Mouse (Mus musculus) telencephalon, adult 2 months (tissue): ENCODE data around the gene Asphd2.

Source experiments
- DNase-seq: peaks from one replicate; pipeline ENCODE4 v3.0.0-alpha.2; 2011; ENCODE audit warnings: low read depth, low spot score

The Asphd2 gene

DNA sequence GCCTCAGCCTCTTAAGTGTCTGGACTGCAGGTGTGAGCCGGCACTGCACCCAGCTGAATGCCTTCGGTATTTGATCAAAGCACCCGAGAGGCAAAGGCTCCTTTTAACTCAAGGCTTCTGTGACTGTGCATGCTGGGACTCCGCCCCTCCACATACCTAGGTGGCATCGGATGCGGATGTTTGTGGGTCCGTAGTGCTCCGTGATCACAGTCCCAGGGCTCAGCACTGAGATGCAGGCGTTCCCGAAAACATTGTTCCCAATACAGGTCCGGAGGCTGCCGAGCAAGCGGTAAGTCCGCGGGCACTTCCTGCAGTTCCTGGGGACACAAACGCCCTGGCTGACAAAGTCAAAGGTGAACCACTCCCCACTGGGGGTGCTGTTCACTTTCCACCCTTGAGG is 3.7 kb downstream of the Asphd2 start:
- no peak for DNase-seq

DNA sequence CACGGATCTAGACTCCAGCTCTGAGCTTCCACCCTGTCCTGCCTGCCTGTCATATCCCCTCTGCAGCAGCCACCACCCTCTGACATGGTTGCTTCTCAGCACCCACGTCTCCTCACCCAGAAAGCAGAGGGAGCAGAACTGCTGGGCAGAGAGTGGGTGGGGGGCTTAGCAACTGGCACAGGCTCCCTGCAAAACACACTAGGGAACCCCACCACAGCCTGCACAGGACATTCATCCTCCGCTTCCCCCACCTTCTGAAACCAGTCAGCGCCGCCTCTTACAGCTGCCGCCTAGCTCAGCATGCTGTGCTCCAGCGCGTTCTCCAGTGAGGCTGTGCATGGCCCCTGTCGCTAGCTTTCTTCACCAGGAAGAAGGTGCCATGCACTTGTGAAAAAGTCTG is 5.3 kb downstream of the Asphd2 start:
- DNase-seq: no peak

DNA sequence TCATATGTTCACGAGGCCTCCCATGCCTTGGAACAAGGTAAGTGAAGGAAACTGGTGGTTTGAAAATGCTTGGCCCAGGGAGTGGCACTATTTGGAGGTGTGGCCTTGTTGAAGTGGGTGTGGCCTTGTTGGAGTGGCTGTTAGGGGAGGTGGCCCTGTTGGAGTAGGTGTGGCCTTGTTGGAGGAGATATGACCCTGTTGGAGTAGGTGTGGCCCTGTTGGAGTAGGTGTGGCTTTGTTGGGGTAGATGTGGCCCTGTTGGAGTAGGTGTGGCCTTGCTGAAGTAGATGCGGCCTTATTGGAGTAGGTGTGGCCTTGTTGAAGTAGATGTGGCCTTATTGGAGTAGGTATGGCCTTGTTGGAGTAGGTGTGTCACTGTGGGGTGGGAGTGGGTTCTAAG is 8.7 kb downstream of the Asphd2 start:
- DNase-seq: no peak

DNA sequence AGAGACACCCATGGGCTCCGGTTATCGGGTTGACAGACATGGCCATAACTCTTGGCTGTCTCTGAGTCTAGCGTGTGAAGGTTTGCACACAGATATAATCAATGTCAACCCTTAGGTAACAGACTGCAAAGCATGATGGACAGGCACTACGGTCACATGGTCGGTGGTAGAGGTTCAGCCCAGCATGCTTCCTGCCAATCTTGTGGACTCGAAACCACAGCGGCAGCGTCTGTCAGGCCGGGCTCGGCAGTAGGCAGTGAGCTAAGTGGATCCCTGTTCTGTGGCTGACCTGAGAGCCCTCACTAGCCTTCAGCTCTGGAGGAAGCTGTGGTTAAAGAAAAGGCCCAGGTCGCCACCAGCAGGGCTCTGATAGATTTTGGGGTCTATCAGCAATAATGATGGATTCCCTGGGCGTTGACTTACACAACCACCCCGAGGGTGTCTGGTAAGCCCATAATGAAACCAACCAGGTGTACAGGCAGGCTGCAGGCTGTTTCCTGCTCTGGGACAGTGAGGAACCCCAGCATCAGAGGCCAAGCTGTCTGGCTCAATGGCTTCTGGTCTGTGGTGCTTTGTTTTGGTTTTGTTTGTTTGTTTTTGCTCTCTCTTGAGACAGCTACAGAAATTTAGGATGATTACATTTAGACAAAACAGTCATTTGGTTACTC is 9.7 kb downstream of the Asphd2 start:
- DNase-seq: no peak

DNA sequence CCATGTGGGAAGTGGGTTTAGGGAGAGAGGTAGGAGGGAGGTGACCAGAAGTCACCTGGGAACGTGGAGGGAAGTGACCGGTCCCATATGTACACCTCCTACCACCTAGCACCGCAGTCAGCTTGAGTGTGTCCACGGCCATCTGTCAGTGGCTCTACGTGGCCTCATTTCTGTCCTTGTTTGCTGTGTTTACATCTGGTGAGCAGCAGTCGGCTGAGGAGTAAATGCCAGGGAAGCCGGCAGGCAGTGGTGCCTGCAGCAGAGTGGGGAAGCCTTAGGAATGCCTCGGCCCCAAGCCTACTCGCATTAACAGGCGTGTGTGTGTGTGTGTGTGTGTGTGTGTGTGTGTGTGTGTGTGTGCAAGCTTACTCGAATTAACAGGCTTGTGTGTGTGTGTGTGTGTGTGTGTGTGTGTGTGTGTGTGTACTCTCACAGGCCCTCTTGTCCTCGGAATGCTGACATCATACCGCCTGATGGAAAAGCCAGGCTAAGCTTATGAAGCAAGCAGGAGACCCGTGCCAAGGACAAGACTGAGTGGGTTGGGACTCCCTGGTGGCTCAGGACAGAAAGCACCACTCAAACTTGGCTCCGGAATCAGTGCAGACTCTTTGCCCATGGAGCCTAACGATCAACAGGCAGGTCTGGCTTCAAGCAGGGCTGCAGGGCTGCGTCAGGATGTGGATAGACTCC is 11.9 kb downstream of the Asphd2 start:
- no peak for DNase-seq

DNA sequence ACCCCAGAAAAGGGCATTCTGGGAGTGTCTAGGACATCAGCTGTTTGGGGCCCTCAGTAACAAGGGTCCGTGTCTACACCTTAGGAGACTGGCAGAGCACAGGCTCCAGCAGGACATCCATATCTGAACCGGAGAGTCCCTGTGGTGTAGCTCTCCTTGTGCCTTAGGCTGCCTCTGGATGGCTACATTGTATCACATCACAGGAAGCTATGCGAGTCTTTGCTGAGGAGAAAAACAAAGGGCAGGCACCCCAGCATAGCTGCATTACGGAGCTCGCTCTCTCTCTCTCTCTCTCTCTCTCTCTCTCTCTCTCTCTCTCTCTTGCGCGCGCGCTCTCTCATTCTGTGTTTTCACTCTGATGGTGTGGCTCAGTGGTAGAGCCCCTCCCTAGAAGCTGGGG is 12.6 kb downstream of the Asphd2 start:
- no peak for DNase-seq

DNA sequence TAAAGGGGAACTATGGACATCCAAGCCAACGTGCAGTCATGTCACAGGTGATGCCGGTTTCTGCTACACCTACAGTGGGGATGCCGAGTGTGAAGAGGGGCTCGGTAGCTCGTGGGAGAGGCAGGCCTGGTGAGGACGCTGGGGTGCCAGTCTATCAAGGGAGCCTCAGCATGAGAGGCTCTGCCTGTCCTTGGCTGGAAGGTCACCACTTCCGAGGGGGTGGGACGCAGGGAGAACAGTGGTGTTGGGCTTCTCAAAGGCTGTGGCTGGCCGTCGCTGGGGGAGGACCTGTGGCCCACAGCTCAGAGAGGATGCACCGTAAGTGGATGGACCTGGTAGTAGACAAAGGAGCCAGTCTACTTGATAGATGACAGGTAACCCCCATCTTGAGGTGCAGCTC is 13.5 kb downstream of the Asphd2 start:
- no peak for DNase-seq

DNA sequence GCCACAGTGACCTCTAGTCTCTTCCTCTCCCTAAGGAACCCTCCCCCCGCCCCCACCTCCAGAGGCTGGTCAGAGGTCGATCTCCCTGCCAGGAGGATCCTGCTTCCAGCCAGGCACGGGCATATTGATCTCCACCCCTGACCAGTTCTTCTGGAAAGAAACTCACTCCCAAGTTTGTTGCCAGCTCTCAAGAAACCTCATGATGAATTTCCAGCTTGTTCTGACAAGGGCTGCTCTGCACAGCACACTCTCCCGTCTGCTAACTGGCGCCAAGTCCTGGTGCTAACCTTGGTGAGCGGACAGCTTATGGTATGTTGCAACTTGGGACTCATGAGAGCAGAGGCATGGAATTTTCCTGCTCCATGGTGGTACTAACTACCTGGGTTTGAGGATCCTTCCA is 15.9 kb downstream of the Asphd2 start:
- DNase-seq: no peak

DNA sequence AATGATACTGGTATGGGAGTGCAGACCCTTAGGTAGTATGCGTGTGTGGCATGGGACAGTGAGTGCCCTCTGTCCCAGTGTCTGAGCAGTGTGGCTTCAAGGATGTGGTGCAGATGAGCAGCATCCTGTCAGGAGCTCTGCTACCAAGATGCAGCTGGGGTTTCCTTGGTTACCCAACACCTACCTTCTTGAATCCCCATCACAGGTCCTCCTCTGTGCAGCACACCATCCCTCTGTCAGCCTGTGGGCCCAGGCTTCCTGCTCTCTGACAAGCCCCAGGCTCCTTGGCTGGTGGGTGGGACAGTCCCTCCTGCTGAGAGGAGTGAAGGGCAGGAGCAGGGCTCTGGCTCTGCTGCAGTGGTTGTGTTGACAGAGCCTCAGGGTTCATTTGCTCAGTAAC is 17.3 kb downstream of the Asphd2 start:
- no peak for DNase-seq

DNA sequence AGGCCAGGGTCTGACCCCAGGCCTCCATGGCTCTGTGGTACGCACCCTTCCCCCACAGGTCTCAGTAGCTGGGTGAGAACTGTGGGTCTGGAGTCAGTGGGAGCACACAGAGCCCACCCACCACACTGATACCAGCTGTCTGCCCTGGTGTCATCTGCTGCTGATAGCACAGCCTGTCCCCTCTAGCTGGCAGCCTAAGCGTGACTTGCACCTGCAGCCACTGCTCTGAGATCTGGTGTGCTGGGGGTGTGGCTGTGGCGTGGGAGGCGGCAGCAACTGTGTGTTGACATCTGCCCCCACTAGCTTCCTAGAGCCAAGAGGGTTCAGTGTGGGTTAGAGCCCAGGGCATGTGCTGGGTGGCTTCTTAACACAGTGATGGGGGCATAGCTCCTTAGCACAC is 18.6 kb downstream of the Asphd2 start:
- DNase-seq: no peak

DNA sequence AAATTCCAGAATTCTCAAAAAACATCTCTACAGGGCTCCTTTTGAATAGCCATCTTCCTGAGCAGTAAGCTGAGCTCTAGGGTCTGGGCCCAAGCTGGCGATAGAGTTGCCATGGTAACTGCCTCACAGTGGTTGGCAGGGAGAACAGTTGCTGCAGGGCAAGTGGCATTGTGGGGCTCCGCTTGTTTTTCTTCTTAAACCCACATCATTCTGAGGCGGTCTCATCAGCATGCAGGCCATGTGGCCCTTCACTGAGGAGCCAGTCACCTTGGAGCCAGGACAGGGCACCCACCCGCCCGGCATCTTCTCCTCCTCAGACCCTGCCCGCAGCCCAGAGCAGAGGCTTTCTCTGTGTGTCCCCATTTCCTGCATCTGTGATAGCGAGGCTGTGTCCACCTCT is 22.7 kb downstream of the Asphd2 start:
- DNase-seq: peak; percentile 81

DNA sequence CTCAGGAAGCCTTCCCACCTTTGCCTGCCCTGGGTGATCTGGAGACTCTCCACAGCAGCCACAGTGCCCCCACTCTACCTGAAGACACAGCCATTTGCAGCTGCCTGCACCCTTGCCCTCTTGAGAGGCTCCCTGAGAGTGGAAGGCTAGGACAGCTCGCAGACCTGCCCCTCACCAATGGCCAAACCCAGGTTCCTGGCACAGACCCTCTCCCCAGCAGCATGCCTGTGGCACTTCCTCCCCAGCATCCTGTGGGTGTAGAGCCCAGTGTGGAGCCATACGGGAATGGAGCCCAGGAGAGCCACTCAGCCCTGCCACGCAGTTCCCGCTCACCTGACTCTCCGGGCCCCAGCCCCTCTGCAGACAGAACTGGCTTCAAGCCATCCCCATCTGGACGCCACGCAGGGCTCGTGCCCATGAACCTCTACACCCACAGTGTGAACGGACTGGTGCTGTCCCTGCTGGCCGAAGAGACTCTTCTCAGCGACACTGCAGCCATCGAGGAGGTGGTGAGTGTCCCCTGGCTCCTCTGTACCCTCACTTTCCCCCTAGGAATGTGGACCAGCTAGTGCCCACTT is 24.3 kb downstream of the Asphd2 start:
- DNase-seq: no peak

DNA sequence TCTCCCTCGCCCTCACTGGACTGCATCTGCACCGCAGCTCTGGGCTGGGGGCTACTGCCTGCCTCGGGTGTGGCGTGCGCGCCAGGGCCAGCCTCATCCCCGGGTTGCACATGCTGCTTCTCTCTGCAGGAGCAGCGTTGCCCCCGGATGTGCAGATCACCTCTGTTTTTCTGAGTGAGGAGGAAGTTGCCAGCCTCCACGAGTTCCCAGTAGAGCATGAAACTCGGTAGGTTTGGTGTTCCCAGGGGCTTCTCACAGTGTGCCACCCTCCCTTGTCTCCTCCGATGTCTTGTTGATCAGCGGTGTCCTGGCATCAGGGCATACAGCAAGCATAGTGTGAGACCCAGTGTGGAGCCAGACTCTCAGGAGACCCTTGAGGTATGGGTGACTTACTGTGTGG is 25.3 kb downstream of the Asphd2 start:
- no peak for DNase-seq

DNA sequence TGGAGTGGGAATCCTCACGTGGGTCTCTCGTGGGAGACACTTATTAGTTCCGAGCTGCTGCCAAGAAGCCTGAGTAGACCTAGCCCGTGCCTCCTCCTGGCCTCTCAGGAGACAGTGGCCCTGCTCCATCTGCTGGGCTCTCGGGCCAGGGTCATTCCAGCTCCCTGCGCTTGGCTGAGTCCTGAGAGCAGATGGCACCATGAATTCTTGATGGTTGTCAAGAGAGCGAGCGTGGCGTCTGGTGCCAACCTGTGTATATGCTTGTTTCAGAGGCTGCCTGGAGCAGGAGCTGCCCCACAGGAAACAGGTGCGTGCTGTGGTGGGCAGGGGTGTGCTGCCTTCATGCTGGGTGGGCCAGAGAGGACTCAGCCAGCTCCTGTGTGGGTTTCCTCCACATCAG is 26.0 kb downstream of the Asphd2 start:
- DNase-seq: no peak

DNA sequence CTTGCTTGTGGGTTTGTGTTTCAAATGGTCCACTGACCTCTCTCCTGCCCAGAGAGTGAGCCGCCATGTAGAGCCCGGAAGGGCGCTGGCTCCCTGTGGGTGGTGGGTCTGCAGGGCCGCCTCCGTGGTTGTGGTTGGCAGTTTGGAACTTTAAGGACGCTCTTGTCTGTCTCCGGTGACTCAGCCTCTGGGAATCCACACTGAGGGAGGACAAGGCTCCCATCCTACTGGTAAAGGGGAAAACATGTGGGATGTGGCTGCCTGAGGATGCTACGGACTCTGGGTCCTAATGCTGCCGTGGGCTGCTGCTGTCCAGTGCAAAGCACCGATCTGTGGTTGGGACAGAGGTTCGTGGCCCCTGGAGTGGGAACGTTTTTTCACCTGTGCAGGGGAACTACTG is 26.7 kb downstream of the Asphd2 start:
- no peak for DNase-seq

DNA sequence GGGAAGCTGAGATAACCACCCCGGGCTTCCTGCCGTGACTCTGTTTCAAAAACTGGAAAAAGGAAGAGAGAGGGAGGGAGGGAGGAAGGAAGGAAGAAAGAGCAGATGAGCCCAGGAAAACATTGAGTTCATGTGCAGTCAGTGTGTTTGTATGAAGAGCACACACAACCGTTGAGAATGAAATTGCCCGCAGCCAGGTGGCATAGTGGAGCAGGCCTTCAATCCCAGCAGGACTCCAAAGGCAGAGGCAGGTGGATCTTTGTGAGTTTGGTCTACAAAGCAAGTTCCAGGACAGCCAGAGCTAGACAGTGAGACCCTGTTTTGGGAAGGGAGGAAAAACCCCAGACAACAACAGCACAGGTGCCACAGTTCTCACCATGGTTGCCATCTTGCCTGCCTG is 27.3 kb downstream of the Asphd2 start:
- no peak for DNase-seq

DNA sequence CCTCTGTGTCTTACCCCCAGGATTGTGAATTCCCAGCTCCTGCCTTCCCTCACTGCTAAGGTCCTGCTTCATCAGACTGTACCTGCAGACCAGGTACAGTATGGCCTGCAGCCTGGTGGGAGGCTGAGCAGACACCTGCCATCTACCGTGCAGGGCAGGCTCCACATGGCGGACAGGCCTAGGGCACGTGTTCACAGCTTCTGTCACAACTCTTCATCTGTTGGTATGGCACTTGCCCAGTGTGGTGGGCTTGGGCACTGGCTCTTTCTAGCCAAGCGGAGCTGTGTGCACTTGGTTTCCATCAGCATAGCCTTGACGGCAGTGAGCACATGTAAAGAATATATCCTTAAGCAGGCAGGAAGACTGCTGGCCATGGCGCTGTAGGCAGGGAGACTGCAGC is 27.8 kb downstream of the Asphd2 start:
- no peak for DNase-seq

DNA sequence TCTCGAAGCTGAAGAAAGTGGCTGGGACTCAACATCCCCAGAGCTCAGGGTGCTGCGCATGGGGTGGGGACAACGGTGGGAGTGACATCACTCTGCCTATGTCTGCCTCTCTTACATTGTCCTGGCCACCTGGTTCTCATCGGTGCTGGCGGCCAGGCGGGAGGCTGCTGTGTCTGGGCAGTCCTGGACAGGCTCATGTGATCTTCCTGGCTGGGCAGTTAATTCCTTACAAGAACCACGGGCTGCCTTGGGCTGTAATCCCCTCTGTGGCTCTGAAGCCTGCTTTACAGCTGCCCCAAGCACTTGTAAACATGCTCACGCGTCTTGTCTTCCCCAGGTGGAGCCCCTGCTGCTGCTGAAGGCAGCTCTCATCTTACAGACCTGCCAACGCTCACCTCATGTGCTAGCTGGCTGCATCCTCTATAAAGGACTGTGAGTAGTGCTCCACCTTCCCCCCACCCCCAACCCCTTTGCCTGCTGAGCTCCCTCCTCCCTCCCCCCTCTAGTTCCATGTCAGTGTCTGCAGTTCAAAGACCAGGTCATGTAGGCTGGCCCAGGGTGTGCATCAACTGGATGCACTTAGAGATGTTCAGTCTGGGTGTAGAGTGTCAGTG is 30.4 kb downstream of the Asphd2 start:
- no peak for DNase-seq

DNA sequence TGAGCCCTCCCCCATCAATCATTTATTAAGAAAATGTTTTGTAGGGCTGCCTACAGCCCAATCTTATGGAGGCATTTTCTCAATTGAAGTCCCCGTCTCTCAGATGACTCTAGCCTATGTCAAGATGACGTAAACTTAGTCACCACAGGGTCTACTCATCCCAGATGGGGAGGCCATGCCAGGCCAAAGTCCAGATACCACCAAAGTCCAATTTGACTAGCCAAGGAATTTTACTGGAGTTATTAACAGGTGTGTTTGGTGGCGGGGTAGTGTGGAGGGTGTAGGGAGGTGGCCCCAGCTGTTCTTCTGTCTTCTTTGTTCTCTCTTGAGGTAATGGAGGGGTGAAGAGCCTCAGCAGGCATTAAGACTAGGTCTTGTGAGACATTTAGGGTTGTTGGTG is 34.6 kb downstream of the Asphd2 start:
- no peak for DNase-seq

DNA sequence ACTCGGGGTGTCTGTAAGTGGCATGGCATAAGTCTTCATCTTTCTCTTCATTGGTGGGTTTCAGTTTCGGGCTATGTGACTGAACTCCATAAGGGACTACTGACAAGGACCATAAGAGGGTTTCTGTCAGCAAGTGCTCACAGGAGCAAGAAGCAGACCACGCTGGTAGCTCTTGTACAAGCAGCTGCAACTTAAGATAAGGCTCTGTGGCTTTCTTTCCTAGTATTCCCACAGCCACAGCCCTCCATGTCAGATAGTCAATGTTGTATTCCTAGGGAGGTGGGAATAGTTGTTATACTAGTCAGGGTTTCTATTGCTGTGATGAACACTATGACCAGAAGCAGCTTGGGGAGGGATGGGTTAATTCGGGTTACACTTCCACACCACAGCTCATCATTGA is 35.1 kb downstream of the Asphd2 start:
- DNase-seq: no peak

DNA sequence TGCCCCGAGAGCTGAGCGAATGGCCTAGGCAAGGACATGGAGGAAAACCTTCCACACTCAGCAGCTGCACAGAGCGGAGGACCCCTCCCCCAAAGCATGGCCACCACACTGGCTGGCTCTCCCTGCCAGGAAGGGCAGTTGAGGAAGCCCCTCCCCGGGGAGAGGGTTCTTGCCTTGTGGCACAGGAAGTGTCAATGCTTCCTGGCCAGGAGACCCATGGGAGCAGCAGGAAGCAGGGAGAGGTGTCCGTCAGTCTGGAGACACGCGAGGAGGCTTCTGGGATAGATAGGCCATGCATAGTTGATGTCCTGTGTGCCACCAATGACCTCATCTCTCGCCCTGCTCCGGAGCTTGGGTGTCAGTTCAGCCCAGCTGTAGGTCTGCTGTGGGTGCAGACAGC is 38.3 kb downstream of the Asphd2 start:
- DNase-seq: no peak

DNA sequence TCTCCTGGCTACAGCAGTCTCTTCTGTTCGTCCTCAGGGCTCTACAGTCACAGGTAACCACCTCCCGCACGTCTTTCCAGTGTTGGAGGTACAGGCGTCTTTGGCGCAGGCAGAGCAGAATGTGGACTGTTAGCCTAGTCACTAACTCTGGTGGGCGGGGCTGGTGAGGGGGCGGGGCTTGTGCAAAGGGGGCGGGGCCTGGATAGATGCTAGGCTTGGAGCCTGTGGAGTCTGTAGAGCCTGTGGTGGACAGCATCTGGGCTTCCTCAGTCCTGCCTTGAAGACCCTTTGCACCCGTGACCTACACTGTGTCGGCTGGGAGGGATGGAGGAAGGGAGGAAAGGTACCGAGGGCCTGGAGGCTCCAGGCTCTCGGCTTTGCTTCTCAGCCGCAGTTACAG is 38.8 kb downstream of the Asphd2 start, which contains the start of gene Gm6583:
Gm6583 (minus strand) TSS at position 124 of the 400 bp plus-strand sequence.
- DNase-seq: no peak

DNA sequence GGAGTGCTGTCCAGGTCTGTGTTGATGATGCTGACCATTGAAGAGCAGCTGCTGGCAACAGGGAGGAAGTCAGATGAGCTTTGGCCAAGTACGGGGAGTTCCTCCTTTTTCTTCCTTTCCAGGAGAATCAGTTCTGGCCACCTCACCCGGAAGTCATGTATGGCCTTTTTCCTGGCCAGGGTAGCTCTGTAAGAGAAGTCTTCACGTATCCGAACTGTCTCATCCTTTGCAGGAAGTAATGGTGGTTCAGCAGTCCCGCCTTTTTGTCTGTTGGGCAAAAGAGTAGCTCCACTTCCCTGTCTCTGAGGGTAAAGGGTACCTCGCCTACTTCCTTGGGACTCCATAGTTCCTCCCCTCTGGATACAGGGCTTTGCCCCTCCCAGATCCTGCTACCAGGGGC is 39.2 kb downstream of the Asphd2 start:
- no peak for DNase-seq
